In genomic region chr16:7089475-7089874, GRCm38 (mm10) we compare ENCODE assay signal across 18 mouse cellular contexts.
A peak's percentile ranks its signal among the peaks of the same experiment; 100 is the strongest.
DNase-seq lines count a peak whose midpoint lies in the region; ATAC-seq lines count a peak whose summit lies in the region.
"Had no signal": no experiment of that assay in that cellular context is flagged by ENCODE, and none has a peak within 500 bp of the region (broad histone marks: within the 10 kb centered on the region; RNA-seq: fewer than 3 reads in every experiment).

No protein-coding gene starts in this region.

- DNase-seq in heart, adult 11 months, result peak; percentile 94
- no peak for DNase-seq in heart, postnatal 25 days (ENCODE audit: low spot score)
- no peak for DNase-seq in limb, embryonic 11.5 days (ENCODE audit: low spot score)
- no peak for DNase-seq in limb, embryonic 10.5 days (ENCODE audit: low spot score)
- no peak for DNase-seq in midbrain, embryonic 11.5 days (ENCODE audit: low spot score, missing footprints)
- DNase-seq in frontal cortex, postnatal 14 days (ENCODE audit: low spot score in 2 of 2), result no peak
- DNase-seq: cerebellum, adult 18-20 months; kidney, adult 9 months; right cerebral cortex, adult 18-20 months; thymus, postnatal 36 days had no signal

- H3K4me3 ChIP-seq in limb, embryonic 11.5 days (ENCODE audit: low read depth, low read length), result no peak overlapping the region
- no peak overlapping the region for H3K4me3 ChIP-seq in limb, embryonic 10.5 days
- no peak overlapping the region for H3K4me3 ChIP-seq in limb, embryonic 13.5 days
- no peak overlapping the region for H3K4me3 ChIP-seq in midbrain, embryonic 11.5 days (ENCODE audit: low read depth, low read length)
- H3K4me3 ChIP-seq: embryonic facial prominence, embryonic 12.5 days; forebrain, embryonic 10.5 days; left cerebral cortex, adult 2 months; midbrain, embryonic 13.5 days had no signal

- ATAC-seq in limb, embryonic 11.5 days (ENCODE audit: insufficient number of reproducible peaks, low FRiP score, low TSS enrichment, low read depth), result 0 out of 2 replicates have a peak, but pooled peaks have one; percentile 47
- peak; percentile 66 for ATAC-seq in limb, embryonic 13.5 days (ENCODE audit: low FRiP score, low read depth)
- ATAC-seq in midbrain, embryonic 11.5 days (ENCODE audit: low FRiP score), result no peak
- ATAC-seq: hindbrain, postnatal 0 days; midbrain, embryonic 13.5 days had no signal

- intact Hi-C loops in heart, postnatal 25 days (cut with DNase I), result no loop called here

- no peak overlapping the region for H3K27ac ChIP-seq in limb, embryonic 11.5 days (replicated peaks; ENCODE audit: low read depth, low read length)
- no peak overlapping the region for H3K27ac ChIP-seq in limb, embryonic 10.5 days
- H3K27ac ChIP-seq in limb, embryonic 13.5 days, result no peak overlapping the region
- no peak overlapping the region for H3K27ac ChIP-seq in midbrain, embryonic 11.5 days (ENCODE audit: low read depth, low read length)
- H3K27ac ChIP-seq: embryonic facial prominence, embryonic 12.5 days; forebrain, embryonic 10.5 days; hindbrain, postnatal 0 days; left cerebral cortex, adult 2 months; macrophage; midbrain, embryonic 13.5 days had no signal

- no peaks in the 10 kb centered on the region for H3K4me1 ChIP-seq in limb, embryonic 11.5 days (ENCODE audit: control insufficient read depth, insufficient read depth, low read length)
- H3K4me1 ChIP-seq in limb, embryonic 10.5 days, result no peaks in the 10 kb centered on the region
- H3K4me1 ChIP-seq in limb, embryonic 13.5 days, result no peaks in the 10 kb centered on the region
- H3K4me1 ChIP-seq in midbrain, embryonic 11.5 days (ENCODE audit: control insufficient read depth, insufficient read depth, low read length), result no peaks in the 10 kb centered on the region
- H3K4me1 ChIP-seq: embryonic facial prominence, embryonic 12.5 days; forebrain, embryonic 10.5 days; midbrain, embryonic 13.5 days had no signal

- no peak overlapping the region for H3K4me2 ChIP-seq in limb, embryonic 11.5 days (ENCODE audit: low read depth, severe bottlenecking)
- H3K4me2 ChIP-seq in limb, embryonic 13.5 days (replicated peaks), result no peak overlapping the region
- no peak overlapping the region for H3K4me2 ChIP-seq in midbrain, embryonic 11.5 days
- H3K4me2 ChIP-seq: embryonic facial prominence, embryonic 12.5 days; liver, embryonic 11.5 days; midbrain, embryonic 13.5 days had no signal

- 87% methylated on average over 1 of the region's 1 CpGs for whole genome bisulfite sequencing in limb, embryonic 11.5 days
- 88% methylated on average over 1 of the region's 1 CpGs for WGBS in limb, embryonic 10.5 days
- WGBS in limb, embryonic 13.5 days, result 79% methylated on average over 1 of the region's 1 CpGs
- WGBS in midbrain, embryonic 11.5 days, result 78% methylated on average over 1 of the region's 1 CpGs

- H3K27me3 ChIP-seq in limb, embryonic 11.5 days (ENCODE audit: control insufficient read depth, insufficient read depth, low read length), result no peaks in the 10 kb centered on the region
- no peaks in the 10 kb centered on the region for H3K27me3 ChIP-seq in limb, embryonic 10.5 days (ENCODE audit: low read depth, poor library complexity, severe bottlenecking)
- H3K27me3 ChIP-seq in limb, embryonic 13.5 days, result no peaks in the 10 kb centered on the region
- no peaks in the 10 kb centered on the region for H3K27me3 ChIP-seq in midbrain, embryonic 11.5 days (ENCODE audit: control insufficient read depth, insufficient read depth, low read length)
- H3K27me3 ChIP-seq: embryonic facial prominence, embryonic 12.5 days; midbrain, embryonic 13.5 days had no signal

- H3K9ac ChIP-seq in limb, embryonic 11.5 days (ENCODE audit: low read length), result no peak overlapping the region
- no peak overlapping the region for H3K9ac ChIP-seq in limb, embryonic 13.5 days
- no peak overlapping the region for H3K9ac ChIP-seq in midbrain, embryonic 11.5 days (ENCODE audit: low read length)
- H3K9ac ChIP-seq: embryonic facial prominence, embryonic 12.5 days; midbrain, embryonic 13.5 days had no signal

- no peaks in the 10 kb centered on the region for H3K36me3 ChIP-seq in limb, embryonic 11.5 days (ENCODE audit: control insufficient read depth, insufficient read depth, low read length)
- H3K36me3 ChIP-seq in limb, embryonic 10.5 days, result no peaks in the 10 kb centered on the region
- no peaks in the 10 kb centered on the region for H3K36me3 ChIP-seq in limb, embryonic 13.5 days
- H3K36me3 ChIP-seq in midbrain, embryonic 11.5 days (ENCODE audit: control insufficient read depth, insufficient read depth, low read length), result no peaks in the 10 kb centered on the region
- H3K36me3 ChIP-seq: embryonic facial prominence, embryonic 12.5 days; forebrain, embryonic 10.5 days; midbrain, embryonic 13.5 days had no signal

- no peaks in the 10 kb centered on the region for H3K9me3 ChIP-seq in limb, embryonic 11.5 days (ENCODE audit: control insufficient read depth, low read length)
- H3K9me3 ChIP-seq in limb, embryonic 10.5 days (replicated peaks), result no peaks in the 10 kb centered on the region
- no peaks in the 10 kb centered on the region for H3K9me3 ChIP-seq in limb, embryonic 13.5 days
- H3K9me3 ChIP-seq in midbrain, embryonic 11.5 days (ENCODE audit: control insufficient read depth, low read length), result no peaks in the 10 kb centered on the region
- H3K9me3 ChIP-seq: embryonic facial prominence, embryonic 12.5 days; forebrain, embryonic 10.5 days; midbrain, embryonic 13.5 days had no signal
